Mouse (Mus musculus): ENCODE measurements around the gene Msantd1. TPM values are rescaled to one million over a fixed set of nuclear protein-coding genes. Genes with fewer than 3 reads are reported as not detected.

The Msantd1 gene
- polyA plus RNA-seq, 1 experiment from 2014 or later = 2.5 TPM

DNA sequence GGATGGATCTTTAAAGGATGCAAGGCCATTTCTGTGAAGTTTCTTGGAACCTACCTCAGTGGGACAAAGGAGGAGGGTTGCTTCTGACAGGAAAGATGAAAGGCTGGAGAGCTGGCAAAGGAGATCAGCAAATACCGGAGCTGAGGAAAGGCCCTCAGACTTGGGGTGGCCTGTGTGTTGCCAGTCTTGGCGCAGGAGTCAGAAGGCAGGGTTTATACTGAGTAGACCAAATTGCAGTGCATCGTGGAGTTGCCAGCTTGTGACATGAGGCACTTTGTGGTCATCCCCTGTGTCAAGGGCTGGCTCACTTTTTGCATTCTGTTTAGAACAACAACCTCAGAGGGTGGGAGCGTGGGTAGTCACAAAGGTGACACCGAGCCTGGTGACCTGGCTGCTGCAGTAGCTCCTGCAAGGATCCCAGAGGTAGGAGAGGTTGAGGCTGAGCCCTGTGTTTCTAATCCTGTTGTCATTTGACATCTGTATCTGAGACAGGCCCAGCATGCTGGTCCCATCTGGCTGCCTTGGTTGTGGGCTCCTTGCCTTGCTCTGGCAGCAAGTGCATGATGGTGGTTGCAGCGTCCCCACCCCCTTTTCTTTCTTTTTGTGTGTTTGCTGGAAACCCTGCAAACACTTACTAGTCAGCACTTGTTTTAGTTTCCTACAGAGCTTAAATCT is 42.8 kb downstream of the Msantd1 start:
- peak overlapping the region; percentile 70 for H3K4me3 ChIP-seq (ENCODE audit: low read depth, low read length)
- peaks cover 7% of the 10 kb centered on the region; the same call in 1 of the 2 replicates for H3K4me1 ChIP-seq (replicated peaks; ENCODE audit: control insufficient read depth, insufficient read depth, low read length)
- H3K36me3 ChIP-seq (ENCODE audit: control insufficient read depth, insufficient read depth, low read length) = no peaks in the 10 kb centered on the region; the same call in 1 of the 2 replicates
- H3K4me2 ChIP-seq (ENCODE audit: low read depth, low read length, severe bottlenecking) = peak overlapping the region; percentile 59
- peaks cover 4% of the 10 kb centered on the region; the same call in 1 of the 2 replicates for H3K9me3 ChIP-seq (ENCODE audit: control insufficient read depth, low read length)
- 76% methylated on average over 6 of the region's 6 CpGs for WGBS
- ATAC-seq (replicated peaks; ENCODE audit: low FRiP score) (no peak), DNase-seq (ENCODE audit: low spot score) (no peak)
- H3K27me3 ChIP-seq (ENCODE audit: control insufficient read depth, insufficient read depth, low read length) = no peaks in the 10 kb centered on the region
- peak overlapping the region; percentile 84 for H3K9ac ChIP-seq (ENCODE audit: low read length)
- peak overlapping the region; percentile 90; the same call in 1 of the 2 replicates for H3K27ac ChIP-seq (ENCODE audit: low read depth, low read length)

DNA sequence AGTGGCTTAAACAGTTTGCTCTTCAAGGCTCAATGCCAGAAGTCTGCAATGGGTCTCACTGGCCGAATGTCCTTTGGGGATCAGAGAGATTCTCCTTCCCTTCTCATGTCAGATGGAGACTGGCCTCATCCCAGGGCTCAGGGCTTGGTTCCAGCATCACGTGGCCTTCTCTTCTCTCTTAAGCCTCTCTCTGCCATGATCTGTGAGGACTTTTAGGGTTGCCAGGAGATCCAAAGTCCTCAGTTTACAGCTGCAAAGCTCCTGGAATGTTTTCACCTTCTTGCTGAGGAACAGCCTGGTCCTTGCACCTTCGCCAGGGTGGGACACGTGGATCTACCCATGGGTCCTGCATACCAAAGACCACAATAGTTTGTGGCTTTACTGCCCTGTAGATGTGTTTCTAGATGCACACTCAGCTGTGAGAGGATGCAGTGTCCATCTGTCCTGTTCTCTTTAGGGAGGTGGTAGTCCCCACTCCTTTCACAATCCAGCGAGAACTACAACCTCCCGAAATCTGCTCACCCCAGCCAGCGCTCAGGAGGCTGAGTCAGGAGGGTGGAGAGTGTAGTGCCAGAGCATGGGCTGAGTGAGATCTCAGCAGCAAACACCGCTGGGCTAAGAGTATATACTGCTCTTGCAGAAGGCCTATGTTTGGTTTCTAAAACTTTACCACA is 43.5 kb downstream of the Msantd1 start:
- H3K4me3 ChIP-seq (ENCODE audit: low read depth, low read length) = no peak overlapping the region
- no peaks in the 10 kb centered on the region; the same call in 1 of the 2 replicates for H3K36me3 ChIP-seq (ENCODE audit: control insufficient read depth, insufficient read depth, low read length)
- H3K4me1 ChIP-seq (replicated peaks; ENCODE audit: control insufficient read depth, insufficient read depth, low read length) = peaks cover 7% of the 10 kb centered on the region; the same call in 1 of the 2 replicates
- H3K9me3 ChIP-seq (ENCODE audit: control insufficient read depth, low read length) = peaks cover 4% of the 10 kb centered on the region; the same call in 1 of the 2 replicates
- WGBS = 94% methylated on average over 8 of the region's 8 CpGs
- no peak for DNase-seq (ENCODE audit: low spot score)
- no peaks in the 10 kb centered on the region for H3K27me3 ChIP-seq (ENCODE audit: control insufficient read depth, insufficient read depth, low read length)
- H3K27ac ChIP-seq (ENCODE audit: low read depth, low read length) = no peak overlapping the region
- H3K4me2 ChIP-seq (ENCODE audit: low read depth, low read length, severe bottlenecking) = peak overlapping the region; percentile 59
- H3K9ac ChIP-seq (ENCODE audit: low read length) = no peak overlapping the region
- no peak for ATAC-seq (replicated peaks; ENCODE audit: low FRiP score)

- Histone ChIP-seq H3K4me2 (ENCODE audit: low read depth, low read length, severe bottlenecking) (no peak overlapping the region), H3K9ac (ENCODE audit: low read length) (no peak overlapping the region), H3K36me3 (ENCODE audit: control insufficient read depth, insufficient read depth, low read length) (no peaks in the 10 kb centered on the region; the same call in 1 of the 2 replicates), H3K27ac (ENCODE audit: low read depth, low read length) (no peak overlapping the region), H3K9me3 (ENCODE audit: control insufficient read depth, low read length) (peaks cover 4% of the 10 kb centered on the region; the same call in 1 of the 2 replicates), H3K4me3 (ENCODE audit: low read depth, low read length) (no peak overlapping the region), H3K27me3 (ENCODE audit: control insufficient read depth, insufficient read depth, low read length) (no peaks in the 10 kb centered on the region), H3K4me1 (replicated peaks; ENCODE audit: control insufficient read depth, insufficient read depth, low read length) (peaks cover 7% of the 10 kb centered on the region; the same call in 1 of the 2 replicates)
- 91% methylated on average over 6 of the region's 6 CpGs for WGBS
- no peak for ATAC-seq (replicated peaks; ENCODE audit: low FRiP score)
- DNase-seq (ENCODE audit: low spot score) = no peak
Observed at GRCm38 (mm10) chr5:34954508-34954907, 46.7 kb downstream of the Msantd1 start.

DNA sequence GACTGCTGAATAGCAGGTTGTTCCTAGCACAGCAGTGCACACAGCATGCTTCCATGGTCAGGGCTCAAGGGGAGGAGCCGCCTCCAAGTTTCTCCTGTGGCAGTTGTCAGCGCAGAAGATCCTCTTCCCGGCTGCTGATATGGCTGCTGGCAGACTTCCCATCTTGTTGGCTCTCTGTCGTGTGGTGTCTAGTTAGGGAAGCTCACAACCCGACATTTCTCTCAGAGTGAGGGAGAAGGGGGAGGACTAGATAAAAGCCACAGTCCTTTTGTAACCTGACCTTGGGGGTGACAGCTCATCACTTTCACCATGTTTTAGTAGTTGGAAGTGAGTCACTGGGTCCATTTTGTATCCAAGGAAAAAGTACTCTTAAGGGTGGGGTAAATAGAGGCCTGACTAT is 47.8 kb downstream of the Msantd1 start:
- DNase-seq (ENCODE audit: low spot score) (no peak), ATAC-seq (replicated peaks; ENCODE audit: low FRiP score) (no peak)
- Histone ChIP-seq H3K4me3 (ENCODE audit: low read depth, low read length) (no peak overlapping the region), H3K36me3 (ENCODE audit: control insufficient read depth, insufficient read depth, low read length) (no peaks in the 10 kb centered on the region; the same call in 1 of the 2 replicates), H3K9ac (ENCODE audit: low read length) (no peak overlapping the region), H3K4me1 (replicated peaks; ENCODE audit: control insufficient read depth, insufficient read depth, low read length) (peaks cover 4% of the 10 kb centered on the region; the same call in 1 of the 2 replicates), H3K9me3 (ENCODE audit: control insufficient read depth, low read length) (peaks cover 4% of the 10 kb centered on the region; the same call in 1 of the 2 replicates), H3K27ac (ENCODE audit: low read depth, low read length) (no peak overlapping the region), H3K4me2 (ENCODE audit: low read depth, low read length, severe bottlenecking) (no peak overlapping the region), H3K27me3 (ENCODE audit: control insufficient read depth, insufficient read depth, low read length) (no peaks in the 10 kb centered on the region)
- 81% methylated on average over 5 of the region's 5 CpGs for WGBS

DNA sequence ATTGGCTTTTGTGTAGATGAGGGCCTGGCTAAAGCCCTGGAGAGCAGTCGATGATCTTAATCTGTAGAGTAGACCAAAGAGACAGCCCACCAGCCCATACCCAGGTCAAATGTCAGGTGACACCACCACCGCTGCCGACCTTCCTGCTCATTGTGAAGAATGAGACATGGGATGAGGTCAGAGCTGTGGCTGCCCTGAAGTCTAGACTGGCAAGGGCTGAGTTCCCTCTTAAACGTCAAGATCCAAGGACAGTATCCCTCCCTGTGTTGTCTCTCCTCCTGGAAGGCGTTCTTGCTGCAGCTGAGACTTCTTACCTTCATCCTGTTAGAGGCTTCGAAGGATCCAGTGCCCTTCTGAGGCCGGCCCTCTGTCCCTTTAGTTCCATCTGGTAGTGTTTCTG is 48.3 kb downstream of the Msantd1 start:
- DNase-seq (ENCODE audit: low spot score) (no peak), ATAC-seq (replicated peaks; ENCODE audit: low FRiP score) (no peak)
- Histone ChIP-seq H3K9ac (ENCODE audit: low read length) (no peak overlapping the region), H3K4me1 (replicated peaks; ENCODE audit: control insufficient read depth, insufficient read depth, low read length) (0 out of 2 replicates have a peak, but pooled peaks cover 2% of the 10 kb centered on the region), H3K4me3 (ENCODE audit: low read depth, low read length) (no peak overlapping the region), H3K27ac (ENCODE audit: low read depth, low read length) (no peak overlapping the region), H3K27me3 (ENCODE audit: control insufficient read depth, insufficient read depth, low read length) (no peaks in the 10 kb centered on the region), H3K4me2 (ENCODE audit: low read depth, low read length, severe bottlenecking) (no peak overlapping the region), H3K36me3 (ENCODE audit: control insufficient read depth, insufficient read depth, low read length) (no peaks in the 10 kb centered on the region; the same call in 1 of the 2 replicates), H3K9me3 (ENCODE audit: control insufficient read depth, low read length) (peaks cover 4% of the 10 kb centered on the region; the same call in 1 of the 2 replicates)
- WGBS = 84% methylated on average over 7 of the region's 7 CpGs

DNA sequence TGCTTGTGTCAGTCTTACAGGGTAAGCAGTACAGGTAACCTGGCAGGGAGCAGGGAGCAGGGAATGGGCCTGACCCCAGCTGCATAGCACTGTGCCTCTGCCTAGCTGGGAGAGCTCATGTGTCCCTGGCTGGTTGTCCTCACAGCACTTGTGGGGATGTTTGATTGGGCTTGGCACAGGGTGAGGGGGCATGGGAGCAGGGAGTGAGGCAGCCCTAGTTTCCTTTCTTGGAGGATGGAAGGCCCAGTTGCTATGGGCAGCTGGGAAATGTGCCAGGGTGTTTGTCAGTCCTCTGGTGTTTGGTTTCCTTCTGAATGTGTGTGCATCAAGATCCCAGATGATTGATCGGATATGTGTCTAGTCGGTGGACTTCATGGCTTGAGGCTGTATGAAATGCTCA is 49.2 kb downstream of the Msantd1 start:
- H3K4me3 ChIP-seq (ENCODE audit: low read depth, low read length) = no peak overlapping the region
- no peak overlapping the region for H3K9ac ChIP-seq (ENCODE audit: low read length)
- H3K27ac ChIP-seq (ENCODE audit: low read depth, low read length) = no peak overlapping the region
- H3K36me3 ChIP-seq (ENCODE audit: control insufficient read depth, insufficient read depth, low read length) = no peaks in the 10 kb centered on the region; the same call in 1 of the 2 replicates
- H3K4me1 ChIP-seq (replicated peaks; ENCODE audit: control insufficient read depth, insufficient read depth, low read length) = 0 out of 2 replicates have a peak, but pooled peaks cover 2% of the 10 kb centered on the region
- H3K9me3 ChIP-seq (ENCODE audit: control insufficient read depth, low read length) = peaks cover 4% of the 10 kb centered on the region; the same call in 1 of the 2 replicates
- no peaks in the 10 kb centered on the region for H3K27me3 ChIP-seq (ENCODE audit: control insufficient read depth, insufficient read depth, low read length)
- 100% methylated on average over 2 of the region's 2 CpGs for WGBS
- DNase-seq (ENCODE audit: low spot score) = no peak
- no peak overlapping the region for H3K4me2 ChIP-seq (ENCODE audit: low read depth, low read length, severe bottlenecking)
- ATAC-seq (replicated peaks; ENCODE audit: low FRiP score) = no peak

- no peak for ATAC-seq (replicated peaks; ENCODE audit: low FRiP score)
Observed at GRCm38 (mm10) chr5:34960021-34960420, 52.2 kb downstream of the Msantd1 start.

DNA sequence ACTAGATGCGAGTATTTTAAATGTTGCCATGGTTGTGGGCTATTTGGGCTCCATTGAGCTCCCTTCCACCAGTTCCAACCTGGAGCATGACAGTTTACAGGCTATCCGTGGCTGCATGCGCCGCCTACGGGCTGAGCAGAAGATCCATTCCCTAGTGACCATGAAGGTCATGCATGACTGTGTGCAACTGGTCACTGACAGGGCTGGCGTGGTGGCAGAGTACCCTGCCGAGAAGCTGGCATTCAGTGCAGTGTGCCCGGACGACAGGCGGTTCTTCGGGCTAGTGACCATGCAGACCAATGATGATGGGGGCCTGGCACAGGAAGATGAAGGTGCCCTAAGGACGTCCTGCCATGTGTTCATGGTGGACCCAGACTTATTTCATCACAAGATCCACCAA is 57.7 kb downstream of the Msantd1 start:
- peaks cover 10% of the 10 kb centered on the region; the same call in 1 of the 2 replicates for H3K36me3 ChIP-seq (ENCODE audit: control insufficient read depth, insufficient read depth, low read length)

More at GRCm38 (mm10) chr5:34960021-34960420, 52.2 kb downstream of the Msantd1 start:
- H3K27me3 ChIP-seq (ENCODE audit: control insufficient read depth, insufficient read depth, low read length) = no peaks in the 10 kb centered on the region
- no peak for DNase-seq (ENCODE audit: low spot score)
- H3K4me1 ChIP-seq (replicated peaks; ENCODE audit: control insufficient read depth, insufficient read depth, low read length) = no peaks in the 10 kb centered on the region
- H3K9ac ChIP-seq (ENCODE audit: low read length) = no peak overlapping the region
- no peaks in the 10 kb centered on the region for H3K9me3 ChIP-seq (ENCODE audit: control insufficient read depth, low read length)
- no peak overlapping the region for H3K4me3 ChIP-seq (ENCODE audit: low read depth, low read length)
- no peak overlapping the region for H3K27ac ChIP-seq (ENCODE audit: low read depth, low read length)
- no peaks in the 10 kb centered on the region; the same call in 1 of the 2 replicates for H3K36me3 ChIP-seq (ENCODE audit: control insufficient read depth, insufficient read depth, low read length)
- 80% methylated on average over 1 of the region's 1 CpGs for WGBS
- no peak overlapping the region for H3K4me2 ChIP-seq (ENCODE audit: low read depth, low read length, severe bottlenecking)

More for the DNA sequence above, 57.7 kb downstream of the Msantd1 start:
- H3K27ac ChIP-seq (ENCODE audit: low read depth, low read length) = no peak overlapping the region
- H3K4me1 ChIP-seq (replicated peaks; ENCODE audit: control insufficient read depth, insufficient read depth, low read length) = no peaks in the 10 kb centered on the region
- ATAC-seq (replicated peaks; ENCODE audit: low FRiP score) = no peak
- no peak overlapping the region for H3K4me3 ChIP-seq (ENCODE audit: low read depth, low read length)
- H3K9me3 ChIP-seq (ENCODE audit: control insufficient read depth, low read length) = no peaks in the 10 kb centered on the region
- WGBS = 96% methylated on average over 12 of the region's 12 CpGs
- no peaks in the 10 kb centered on the region for H3K27me3 ChIP-seq (ENCODE audit: control insufficient read depth, insufficient read depth, low read length)
- DNase-seq (ENCODE audit: low spot score) = no peak
- no peak overlapping the region for H3K9ac ChIP-seq (ENCODE audit: low read length)
- no peak overlapping the region for H3K4me2 ChIP-seq (ENCODE audit: low read depth, low read length, severe bottlenecking)

All from forebrain, embryonic 11.5 days (tissue).